Mouse (Mus musculus): Measurements from ENCODE around the gene Coq10b.
A peak's percentile ranks its signal among the peaks of the same experiment; 100 is the strongest.
"Not testable (repeated sequence)": the region's sequence is repeated elsewhere in the genome, so short reads cannot be mapped to it uniquely, and the experiment has no call there.

Gene Coq10b

GRCm38 (mm10) chr1:55052355-55052953 is at the start of gene Coq10b:
TSS of gene Coq10b (plus strand) at chr1:55052770.
- peak; percentile 100 for DNase-seq

GRCm38 (mm10) chr1:55008313-55008712 is 44.3 kb upstream of the Coq10b start:
- DNase-seq = not testable (repeated sequence)

GRCm38 (mm10) chr1:55012513-55012912 is 40.1 kb upstream of the Coq10b start:
- no peak for DNase-seq

GRCm38 (mm10) chr1:55021907-55022306 is 30.7 kb upstream of the Coq10b start:
- no peak for DNase-seq

GRCm38 (mm10) chr1:55025656-55026430 is 26.7 kb upstream of the Coq10b start:
- DNase-seq = peak; percentile 6

- DNase-seq = peak; percentile 61
These were observed 25.9 kb upstream of the Coq10b start for GRCm38 (mm10) chr1:55026444-55027252.

- peak; percentile 95 for DNase-seq
These were observed 25.2 kb upstream of the Coq10b start, which contains the start of gene Sf3b1 for GRCm38 (mm10) chr1:55027253-55027801. TSS of gene Sf3b1 (minus strand) at chr1:55027481.

- no peak for DNase-seq
These were observed 24.6 kb upstream of the Coq10b start for GRCm38 (mm10) chr1:55027966-55028365.

- peak; percentile 6 for DNase-seq
These were observed 23.9 kb upstream of the Coq10b start for GRCm38 (mm10) chr1:55028512-55029249.

- no peak for DNase-seq
These were observed 23.1 kb upstream of the Coq10b start for GRCm38 (mm10) chr1:55029446-55029845.

- no peak for DNase-seq
These were observed 21.4 kb upstream of the Coq10b start for GRCm38 (mm10) chr1:55031026-55031779.

- DNase-seq = no peak
These were observed 12.6 kb upstream of the Coq10b start for GRCm38 (mm10) chr1:55039944-55040343.

- DNase-seq = no peak
These were observed 10.9 kb upstream of the Coq10b start for GRCm38 (mm10) chr1:55041691-55042090.

- DNase-seq = no peak
These were observed 10.3 kb upstream of the Coq10b start for GRCm38 (mm10) chr1:55042246-55042645.

GRCm38 (mm10) chr1:55043164-55043563 is 9.4 kb upstream of the Coq10b start:
- DNase-seq = no peak

GRCm38 (mm10) chr1:55048841-55049587 is 3.6 kb upstream of the Coq10b start:
- no peak for DNase-seq

GRCm38 (mm10) chr1:55051671-55052070 is 899 bp upstream of the Coq10b start:
- DNase-seq = no peak

GRCm38 (mm10) chr1:55053005-55053404 is 435 bp downstream of the Coq10b start:
- no peak for DNase-seq

- no peak for DNase-seq
These were observed 1.0 kb downstream of the Coq10b start for GRCm38 (mm10) chr1:55053596-55053995.

- DNase-seq = no peak
These were observed 2.9 kb downstream of the Coq10b start for GRCm38 (mm10) chr1:55055322-55056115.
